Mouse (Mus musculus): Measurements from ENCODE around the gene 1700019D03Rik. TPM values are rescaled to one million over a fixed set of nuclear protein-coding genes. Genes with fewer than 3 reads are reported as not detected.

Gene 1700019D03Rik
- polyA plus RNA-seq (2015; fragmentation: Nextera tagmentation; extraction: Ambion mirVana): 3.0 and 3.4 TPM in 2 replicates

DNA sequence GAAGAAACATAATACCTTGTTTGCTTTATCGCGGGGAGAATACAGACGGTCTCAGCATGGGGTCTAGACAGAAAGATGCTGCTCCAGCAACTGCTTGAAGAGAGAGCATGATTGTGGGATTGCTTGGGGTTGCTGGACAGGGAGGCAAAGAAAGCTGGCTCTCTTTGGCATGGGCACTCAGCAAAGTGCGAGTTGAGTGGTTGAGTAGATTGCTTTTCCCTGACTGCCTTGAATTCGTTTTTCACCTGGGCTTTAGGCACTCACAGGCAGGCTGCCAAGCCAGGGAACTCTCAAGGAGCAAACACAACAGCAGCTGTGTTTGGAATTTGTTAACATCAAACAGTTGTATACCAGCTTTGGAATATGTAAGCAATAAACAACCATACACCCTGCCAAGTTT is at the start of gene 1700019D03Rik:
TSS of gene 1700019D03Rik (minus strand) at position 101 of the 400 bp plus-strand sequence.
- H3K36me3 ChIP-seq: no peaks in the 10 kb centered on the region
- no peak within 1 kb of the TSS for H3K4me3 ChIP-seq
- H3K4me1 ChIP-seq: no peaks in the 10 kb centered on the region
- no peak within 1 kb of the TSS for H3K9ac ChIP-seq
- ATAC-seq (ENCODE audit: borderline replicate concordance, extremely low read depth, low FRiP score, low TSS enrichment): no peak
- no peaks in the 10 kb centered on the region for H3K27me3 ChIP-seq
- H3K9me3 ChIP-seq: no peaks in the 10 kb centered on the region
- H3K4me2 ChIP-seq: no peak within 1 kb of the TSS
- H3K27ac ChIP-seq: no peak within 1 kb of the TSS
- 44% methylated on average over 5 of the region's 5 CpGs for WGBS

DNA sequence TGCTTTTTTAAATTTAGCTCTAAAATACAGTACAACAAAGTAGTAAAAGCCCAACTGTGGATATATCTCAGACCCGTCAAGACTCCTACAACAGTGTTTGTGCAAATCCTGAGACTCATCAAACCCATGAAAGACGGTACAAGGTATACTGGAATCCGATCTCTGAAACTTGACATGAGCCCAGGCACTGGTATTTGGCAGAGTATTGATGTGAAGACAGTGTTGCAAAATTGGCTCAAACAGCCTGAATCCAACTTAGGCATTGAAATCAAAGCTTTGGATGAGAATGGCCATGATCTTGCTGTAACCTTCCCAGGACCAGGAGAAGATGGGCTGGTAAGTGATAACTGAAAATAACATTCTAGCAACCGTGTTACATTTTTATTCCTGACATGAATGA is 43.9 kb upstream of the 1700019D03Rik start:
- no peak for ATAC-seq (ENCODE audit: borderline replicate concordance, extremely low read depth, low FRiP score, low TSS enrichment)
- Histone ChIP-seq H3K4me3 (no peak overlapping the region), H3K9ac (no peak overlapping the region), H3K9me3 (no peaks in the 10 kb centered on the region), H3K27me3 (no peaks in the 10 kb centered on the region), H3K27ac (no peak overlapping the region), H3K36me3 (no peaks in the 10 kb centered on the region), H3K4me1 (no peaks in the 10 kb centered on the region), H3K4me2 (no peak overlapping the region)
- WGBS: 76% methylated on average over 4 of the region's 4 CpGs

DNA sequence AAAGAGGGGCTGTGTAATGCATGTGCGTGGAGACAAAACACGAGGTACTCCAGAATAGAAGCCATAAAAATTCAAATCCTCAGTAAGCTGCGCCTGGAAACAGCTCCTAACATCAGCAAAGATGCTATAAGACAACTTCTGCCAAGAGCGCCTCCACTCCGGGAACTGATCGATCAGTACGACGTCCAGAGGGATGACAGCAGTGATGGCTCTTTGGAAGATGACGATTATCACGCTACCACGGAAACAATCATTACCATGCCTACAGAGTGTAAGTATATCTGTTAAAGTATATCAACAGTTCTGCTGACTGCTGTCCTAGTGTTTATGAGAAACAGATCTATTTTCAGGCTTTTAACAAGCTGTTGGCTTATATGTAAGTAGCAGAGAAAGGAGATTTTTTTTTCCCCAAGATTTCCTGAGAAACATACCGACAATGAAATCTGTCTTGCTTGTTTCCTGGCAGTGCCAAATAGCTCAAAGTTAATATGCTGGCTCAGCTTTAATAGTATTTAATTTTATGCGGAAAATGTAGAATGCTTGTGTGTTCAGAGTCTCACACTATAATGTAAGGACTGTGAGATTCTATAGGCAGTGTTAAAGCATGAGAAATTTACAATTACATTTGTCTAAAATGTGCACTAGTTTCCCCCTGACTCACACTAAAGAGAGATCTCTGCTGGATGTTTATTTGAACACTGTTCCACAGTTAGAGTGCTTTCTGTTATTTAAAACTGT is 42.1 kb upstream of the 1700019D03Rik start:
- Histone ChIP-seq H3K9me3 (no peaks in the 10 kb centered on the region), H3K36me3 (no peaks in the 10 kb centered on the region), H3K4me1 (no peaks in the 10 kb centered on the region), H3K4me2 (no peak overlapping the region), H3K27ac (no peak overlapping the region), H3K4me3 (no peak overlapping the region), H3K27me3 (no peaks in the 10 kb centered on the region), H3K9ac (no peak overlapping the region)
- 40% methylated on average over 13 of the region's 13 CpGs for WGBS
- ATAC-seq (ENCODE audit: borderline replicate concordance, extremely low read depth, low FRiP score, low TSS enrichment): no peak

GRCm38 (mm10) chr1:53061340-53061739 is 41.4 kb upstream of the 1700019D03Rik start, which contains the start of gene Mstn:
Mstn (plus strand) TSS chr1:53061640.
- Histone ChIP-seq H3K4me2 (no peak within 1 kb of the TSS), H3K27me3 (no peaks in the 10 kb centered on the region), H3K4me3 (no peak within 1 kb of the TSS), H3K4me1 (no peaks in the 10 kb centered on the region), H3K9me3 (no peaks in the 10 kb centered on the region), H3K27ac (no peak within 1 kb of the TSS), H3K9ac (no peak within 1 kb of the TSS), H3K36me3 (no peaks in the 10 kb centered on the region)
- 49% methylated on average over 6 of the region's 6 CpGs for WGBS
- no peak for ATAC-seq (ENCODE audit: borderline replicate concordance, extremely low read depth, low FRiP score, low TSS enrichment)

DNA sequence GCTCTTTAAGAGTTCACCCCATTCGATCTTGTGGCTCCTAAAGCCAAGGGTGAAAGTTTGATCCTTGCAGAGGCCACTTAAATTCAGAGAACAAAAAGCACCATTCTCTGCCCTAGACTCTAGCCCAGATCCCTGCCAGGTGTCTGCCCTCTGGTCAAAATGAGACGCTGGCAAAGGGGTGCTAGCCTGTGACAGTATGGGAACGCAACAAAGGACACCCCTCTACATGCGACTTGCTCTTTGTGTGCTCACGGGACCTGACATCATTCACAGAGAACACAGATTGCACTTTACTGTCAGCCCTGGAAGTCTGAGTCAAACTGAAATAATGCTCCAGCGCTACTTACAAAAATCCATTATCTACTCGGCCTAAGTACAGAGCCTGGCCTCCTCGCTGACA is 40.5 kb upstream of the 1700019D03Rik start:
- H3K4me2 ChIP-seq: no peak overlapping the region
- 37% methylated on average over 8 of the region's 8 CpGs for WGBS
- no peaks in the 10 kb centered on the region for H3K4me1 ChIP-seq
- H3K27me3 ChIP-seq: no peaks in the 10 kb centered on the region
- H3K4me3 ChIP-seq: no peak overlapping the region
- no peak overlapping the region for H3K27ac ChIP-seq
- H3K9ac ChIP-seq: no peak overlapping the region
- no peaks in the 10 kb centered on the region for H3K9me3 ChIP-seq
- ATAC-seq (ENCODE audit: borderline replicate concordance, extremely low read depth, low FRiP score, low TSS enrichment): no peak
- no peaks in the 10 kb centered on the region for H3K36me3 ChIP-seq

GRCm38 (mm10) chr1:53059106-53059505 is 39.1 kb upstream of the 1700019D03Rik start:
- WGBS: 59% methylated on average over 5 of the region's 5 CpGs
- H3K36me3 ChIP-seq: no peaks in the 10 kb centered on the region
- ATAC-seq (ENCODE audit: borderline replicate concordance, extremely low read depth, low FRiP score, low TSS enrichment): no peak

GRCm38 (mm10) chr1:53053087-53054022 is 33.4 kb upstream of the 1700019D03Rik start:
- no peaks in the 10 kb centered on the region for H3K27me3 ChIP-seq
- no peak overlapping the region for H3K9ac ChIP-seq
- peak; percentile 42; the same call in 1 of the 2 replicates for ATAC-seq (ENCODE audit: borderline replicate concordance, extremely low read depth, low FRiP score, low TSS enrichment)
- no peak overlapping the region for H3K4me3 ChIP-seq
- no peaks in the 10 kb centered on the region for H3K36me3 ChIP-seq
- no peaks in the 10 kb centered on the region for H3K9me3 ChIP-seq
- WGBS: 41% methylated on average over 9 of the region's 9 CpGs
- no peaks in the 10 kb centered on the region for H3K4me1 ChIP-seq
- H3K27ac ChIP-seq: no peak overlapping the region
- H3K4me2 ChIP-seq: no peak overlapping the region

More at GRCm38 (mm10) chr1:53059106-53059505, 39.1 kb upstream of the 1700019D03Rik start:
- H3K4me1 ChIP-seq: no peaks in the 10 kb centered on the region
- H3K27ac ChIP-seq: no peak overlapping the region
- H3K4me3 ChIP-seq: no peak overlapping the region
- H3K4me2 ChIP-seq: no peak overlapping the region
- no peaks in the 10 kb centered on the region for H3K27me3 ChIP-seq
- H3K9me3 ChIP-seq: no peaks in the 10 kb centered on the region
- no peak overlapping the region for H3K9ac ChIP-seq

- Histone ChIP-seq H3K27ac (no peak overlapping the region), H3K4me2 (no peak overlapping the region), H3K9me3 (no peaks in the 10 kb centered on the region), H3K4me1 (no peaks in the 10 kb centered on the region), H3K9ac (no peak overlapping the region), H3K27me3 (no peaks in the 10 kb centered on the region), H3K36me3 (no peaks in the 10 kb centered on the region), H3K4me3 (no peak overlapping the region)
- no peak for ATAC-seq (ENCODE audit: borderline replicate concordance, extremely low read depth, low FRiP score, low TSS enrichment)
- WGBS: 76% methylated on average over 8 of the region's 8 CpGs
Measured at GRCm38 (mm10) chr1:53049763-53050427, 29.9 kb upstream of the 1700019D03Rik start.

- Histone ChIP-seq H3K36me3 (no peaks in the 10 kb centered on the region), H3K9me3 (no peaks in the 10 kb centered on the region), H3K27ac (no peak overlapping the region), H3K27me3 (no peaks in the 10 kb centered on the region), H3K4me3 (no peak overlapping the region), H3K4me1 (no peaks in the 10 kb centered on the region), H3K4me2 (no peak overlapping the region), H3K9ac (no peak overlapping the region)
- WGBS: 74% methylated on average over 5 of the region's 5 CpGs
- ATAC-seq (ENCODE audit: borderline replicate concordance, extremely low read depth, low FRiP score, low TSS enrichment): no peak
Measured at GRCm38 (mm10) chr1:53037443-53037871, 17.5 kb upstream of the 1700019D03Rik start.

- H3K4me3 ChIP-seq: no peak overlapping the region
- no peak for ATAC-seq (ENCODE audit: borderline replicate concordance, extremely low read depth, low FRiP score, low TSS enrichment)
- no peak overlapping the region for H3K4me2 ChIP-seq
- H3K9me3 ChIP-seq: no peaks in the 10 kb centered on the region
- H3K9ac ChIP-seq: no peak overlapping the region
- H3K36me3 ChIP-seq: no peaks in the 10 kb centered on the region
- H3K27me3 ChIP-seq: no peaks in the 10 kb centered on the region
- H3K4me1 ChIP-seq: no peaks in the 10 kb centered on the region
- H3K27ac ChIP-seq: no peak overlapping the region
Measured at GRCm38 (mm10) chr1:53032550-53032949, 12.6 kb upstream of the 1700019D03Rik start.

DNA sequence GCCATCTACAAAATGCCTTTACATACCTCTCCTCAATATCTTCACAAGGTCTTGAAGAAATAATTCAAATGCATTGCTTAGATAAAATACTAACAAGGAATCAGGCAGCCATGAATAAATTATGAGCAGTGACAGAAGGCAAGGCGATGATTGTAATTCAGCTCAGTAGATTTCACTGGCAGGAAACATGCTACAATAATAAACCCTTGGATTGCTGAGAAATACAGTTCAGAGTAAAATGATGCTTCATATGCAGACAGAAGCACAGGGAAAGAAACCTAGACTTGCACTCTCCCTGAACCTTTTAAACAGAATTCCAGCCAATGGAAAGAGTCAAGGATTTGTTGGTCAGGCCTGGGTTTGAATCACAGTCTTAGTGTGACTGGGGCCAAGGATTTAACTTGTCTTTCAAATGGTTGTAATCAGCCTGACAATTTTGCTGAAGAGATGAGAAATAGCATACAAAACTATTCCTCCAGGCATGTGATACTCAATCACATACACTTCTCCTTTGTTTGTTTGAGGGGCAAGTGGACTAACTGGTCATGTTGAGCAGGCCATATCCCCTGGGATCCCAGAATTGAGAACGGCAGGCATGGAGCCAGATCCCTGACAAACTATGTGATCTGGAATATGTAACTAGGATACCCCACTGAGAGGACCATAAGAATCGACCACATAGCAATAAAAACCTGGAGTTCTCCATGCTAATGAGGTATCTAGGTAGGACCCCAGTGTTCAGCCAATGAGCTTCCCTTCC is 1.1 kb downstream of the 1700019D03Rik start:
- no peaks in the 10 kb centered on the region for H3K36me3 ChIP-seq
- H3K27me3 ChIP-seq: no peaks in the 10 kb centered on the region
- no peaks in the 10 kb centered on the region for H3K4me1 ChIP-seq
- no peak overlapping the region for H3K4me2 ChIP-seq
- WGBS: 65% methylated on average over 3 of the region's 3 CpGs
- no peaks in the 10 kb centered on the region for H3K9me3 ChIP-seq
- H3K4me3 ChIP-seq: no peak overlapping the region
- no peak for ATAC-seq (ENCODE audit: borderline replicate concordance, extremely low read depth, low FRiP score, low TSS enrichment)
- no peak overlapping the region for H3K27ac ChIP-seq
- H3K9ac ChIP-seq: no peak overlapping the region
